Mouse (Mus musculus): ENCODE results near the gene Cct5. TPM values are rescaled to one million over a fixed set of nuclear protein-coding genes. Genes with fewer than 3 reads are reported as not detected.
"Not testable (repeated sequence)": the region's sequence is repeated elsewhere in the genome, so short reads cannot be mapped to it uniquely, and the experiment has no call there.

Gene Cct5
- polyA plus RNA-seq, 1 experiment from 2014 or later, result 362 TPM

DNA sequence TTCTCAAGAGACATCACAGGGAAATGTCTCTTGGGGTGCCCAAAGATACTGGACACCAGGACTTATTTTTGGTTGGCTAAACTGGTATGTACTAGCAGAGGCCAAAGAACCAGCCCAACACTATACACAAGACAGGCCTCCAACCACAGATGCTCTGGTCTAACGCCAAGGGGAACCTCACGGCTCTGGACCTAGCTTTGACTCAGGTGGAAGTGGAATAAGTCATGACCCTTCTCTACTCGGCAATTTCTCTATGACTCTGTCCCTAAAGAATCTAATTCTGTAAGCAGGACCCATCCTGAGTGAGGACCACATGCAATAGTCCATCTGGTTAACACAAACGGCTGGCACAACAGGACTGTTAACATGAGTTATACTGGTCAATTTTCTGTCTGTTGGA, 1.8 kb downstream of the Cct5 start:
- no peaks in the 10 kb centered on the region for H3K27me3 ChIP-seq (replicated peaks)
- 0 out of 2 replicates have a peak overlapping the region, but pooled peaks have one; percentile 97 for H3K9ac ChIP-seq
- H3K9me3 ChIP-seq, result no peaks in the 10 kb centered on the region
- no peak overlapping the region for H3K27ac ChIP-seq (replicated peaks)
- ATAC-seq (ENCODE audit: extremely low read depth, insufficient number of reproducible peaks, low FRiP score, low TSS enrichment), result no peak
- H3K4me1 ChIP-seq, result peaks cover 39% of the 10 kb centered on the region
- H3K36me3 ChIP-seq, result peaks cover 33% of the 10 kb centered on the region
- WGBS, result 64% methylated on average over 4 of the region's 4 CpGs
- peak overlapping the region; percentile 97 for H3K4me3 ChIP-seq
- peak overlapping the region; percentile 98 for H3K4me2 ChIP-seq

DNA sequence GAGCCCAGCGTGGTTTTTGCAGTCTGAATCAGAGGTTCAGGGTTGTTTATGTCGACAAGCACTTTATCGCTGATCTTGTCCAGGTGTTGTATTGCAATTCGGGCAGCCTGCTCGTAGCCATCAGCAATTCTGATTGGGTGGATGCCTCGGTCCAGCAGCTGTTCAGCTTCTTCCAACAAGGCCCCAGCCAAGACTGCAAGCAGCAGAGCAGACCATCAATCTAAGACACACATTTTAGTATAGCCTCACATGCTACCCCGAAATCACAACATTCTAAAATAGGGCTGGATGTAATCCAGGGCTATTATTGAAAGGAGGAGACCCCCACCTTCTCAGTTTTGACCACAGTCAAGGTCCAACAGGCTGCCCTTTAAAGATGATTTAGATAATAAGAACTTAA, 6.0 kb downstream of the Cct5 start:
- Histone ChIP-seq H3K4me1 (peaks cover 27% of the 10 kb centered on the region), H3K4me2 (no peak overlapping the region), H3K27me3 (replicated peaks) (no peaks in the 10 kb centered on the region), H3K4me3 (no peak overlapping the region), H3K9me3 (no peaks in the 10 kb centered on the region), H3K9ac (no peak overlapping the region), H3K36me3 (peaks cover 74% of the 10 kb centered on the region), H3K27ac (replicated peaks) (no peak overlapping the region)
- WGBS, result 66% methylated on average over 7 of the region's 7 CpGs
- ATAC-seq (ENCODE audit: extremely low read depth, insufficient number of reproducible peaks, low FRiP score, low TSS enrichment), result no peak

DNA sequence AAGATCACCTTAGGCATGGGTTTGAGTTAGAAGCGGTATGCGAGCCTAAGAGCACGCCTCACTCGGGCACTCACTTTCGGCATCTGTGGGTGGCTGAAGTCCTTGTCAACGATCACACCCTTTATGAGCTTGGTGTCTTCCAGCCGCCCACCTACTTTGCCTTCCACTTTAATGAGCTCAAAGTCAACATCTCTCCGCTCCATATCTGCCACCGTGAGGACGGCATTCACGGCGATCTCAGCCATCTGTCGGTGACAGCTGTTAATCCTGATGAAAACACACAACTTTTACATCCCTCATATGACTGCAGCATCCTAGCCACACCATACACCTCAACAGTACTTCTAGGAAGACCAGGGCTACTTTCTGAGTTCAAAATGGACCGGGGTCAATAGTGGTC, 7.3 kb downstream of the Cct5 start:
- ATAC-seq (ENCODE audit: extremely low read depth, insufficient number of reproducible peaks, low FRiP score, low TSS enrichment), result no peak
- 86% methylated on average over 14 of the region's 14 CpGs for WGBS
- no peak overlapping the region for H3K9ac ChIP-seq
- no peaks in the 10 kb centered on the region for H3K27me3 ChIP-seq (replicated peaks)
- no peak overlapping the region for H3K4me3 ChIP-seq
- no peaks in the 10 kb centered on the region for H3K9me3 ChIP-seq
- no peak overlapping the region for H3K4me2 ChIP-seq
- H3K4me1 ChIP-seq, result peaks cover 19% of the 10 kb centered on the region
- H3K36me3 ChIP-seq, result peaks cover 88% of the 10 kb centered on the region
- H3K27ac ChIP-seq (replicated peaks), result no peak overlapping the region

DNA sequence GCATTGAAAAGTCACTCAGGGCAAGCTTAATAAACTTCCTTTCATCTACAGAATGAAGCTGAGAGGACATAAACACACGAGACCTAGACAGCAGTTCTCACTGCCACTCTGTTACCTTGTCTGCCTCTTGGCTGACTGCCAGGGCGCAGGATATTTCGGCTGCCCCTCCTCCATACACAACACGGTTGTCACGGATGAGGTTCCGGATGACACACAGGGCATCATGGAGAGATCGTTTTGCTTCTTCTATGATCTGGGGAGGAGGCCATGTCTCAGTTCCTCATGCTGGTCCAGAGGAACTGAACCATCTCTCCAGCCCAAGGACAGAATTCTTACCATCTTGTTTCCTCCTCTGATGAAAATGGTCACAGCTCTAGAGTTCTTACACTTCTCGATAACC, 9.1 kb downstream of the Cct5 start:
- ATAC-seq (ENCODE audit: extremely low read depth, insufficient number of reproducible peaks, low FRiP score, low TSS enrichment), result no peak
- H3K27me3 ChIP-seq (replicated peaks), result no peaks in the 10 kb centered on the region
- H3K27ac ChIP-seq (replicated peaks), result no peak overlapping the region
- no peaks in the 10 kb centered on the region for H3K9me3 ChIP-seq
- H3K4me1 ChIP-seq, result peaks cover 15% of the 10 kb centered on the region
- no peak overlapping the region for H3K4me3 ChIP-seq
- no peak overlapping the region for H3K9ac ChIP-seq
- peaks cover 92% of the 10 kb centered on the region for H3K36me3 ChIP-seq
- H3K4me2 ChIP-seq, result no peak overlapping the region
- 80% methylated on average over 8 of the region's 8 CpGs for WGBS

DNA sequence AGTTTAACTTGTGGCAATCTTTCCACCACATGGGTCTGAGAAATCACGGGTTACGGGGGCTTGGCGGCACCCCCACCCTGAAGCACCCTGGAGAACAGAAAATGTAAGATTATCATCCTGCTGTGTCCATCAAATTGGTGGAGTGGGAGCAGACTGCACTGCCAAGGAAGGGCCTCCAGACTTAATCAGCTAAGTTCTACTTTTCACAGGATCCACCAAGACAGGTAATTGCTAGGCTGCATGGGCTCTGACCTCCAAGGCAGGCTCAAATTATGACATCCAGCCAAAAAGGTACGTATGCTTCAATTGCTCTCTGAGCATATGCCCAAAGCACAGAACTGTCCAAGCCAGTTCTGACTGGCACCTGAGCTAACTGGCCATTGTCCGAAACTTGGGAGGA, 11.4 kb downstream of the Cct5 start:
- 88% methylated on average over 5 of the region's 5 CpGs for WGBS
- peaks cover 21% of the 10 kb centered on the region for H3K4me1 ChIP-seq
- peaks cover 69% of the 10 kb centered on the region for H3K36me3 ChIP-seq
- H3K27ac ChIP-seq (replicated peaks), result no peak overlapping the region
- H3K9ac ChIP-seq, result no peak overlapping the region
- H3K27me3 ChIP-seq (replicated peaks), result no peaks in the 10 kb centered on the region
- H3K4me2 ChIP-seq, result no peak overlapping the region
- no peaks in the 10 kb centered on the region for H3K9me3 ChIP-seq
- H3K4me3 ChIP-seq, result no peak overlapping the region
- no peak for ATAC-seq (ENCODE audit: extremely low read depth, insufficient number of reproducible peaks, low FRiP score, low TSS enrichment)

DNA sequence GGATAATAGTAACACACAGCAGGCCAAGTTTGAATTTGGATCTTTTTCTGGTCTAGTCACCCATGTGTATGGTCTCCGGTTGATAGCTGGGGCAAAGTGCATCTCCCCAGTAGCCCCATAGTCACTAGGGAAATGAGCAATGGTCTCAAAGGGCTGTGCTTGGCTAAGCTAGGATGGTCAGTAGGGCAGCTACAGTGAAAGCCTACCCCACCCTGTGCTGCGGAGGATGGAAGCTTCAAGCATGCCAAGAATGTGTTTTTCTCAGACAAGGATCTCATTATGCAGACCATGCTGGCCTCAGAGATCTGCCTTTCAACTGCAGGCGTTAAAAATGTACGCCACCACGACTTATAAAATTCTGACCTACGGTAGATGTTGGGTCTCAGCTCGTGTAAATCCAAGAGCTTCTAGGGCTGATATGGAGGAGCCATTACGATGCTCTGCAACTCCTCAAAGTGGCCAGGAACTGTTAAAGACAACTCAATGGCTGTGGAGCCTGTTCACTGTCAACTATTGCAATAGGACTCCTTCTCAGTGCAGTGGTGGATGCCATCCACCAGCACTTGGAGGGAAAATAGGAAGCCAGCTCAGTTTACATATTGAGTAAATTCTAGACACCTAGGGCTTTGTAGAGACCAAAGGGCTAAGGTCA, 12.5 kb downstream of the Cct5 start:
- Histone ChIP-seq H3K4me2 (no peak overlapping the region), H3K9ac (no peak overlapping the region), H3K36me3 (peaks cover 58% of the 10 kb centered on the region), H3K27ac (replicated peaks) (peak overlapping the region; percentile 34), H3K9me3 (no peaks in the 10 kb centered on the region), H3K4me1 (peaks cover 25% of the 10 kb centered on the region), H3K4me3 (no peak overlapping the region), H3K27me3 (replicated peaks) (no peaks in the 10 kb centered on the region)
- 34% methylated on average over 8 of the region's 8 CpGs for WGBS
- ATAC-seq (ENCODE audit: extremely low read depth, insufficient number of reproducible peaks, low FRiP score, low TSS enrichment), result no peak

DNA sequence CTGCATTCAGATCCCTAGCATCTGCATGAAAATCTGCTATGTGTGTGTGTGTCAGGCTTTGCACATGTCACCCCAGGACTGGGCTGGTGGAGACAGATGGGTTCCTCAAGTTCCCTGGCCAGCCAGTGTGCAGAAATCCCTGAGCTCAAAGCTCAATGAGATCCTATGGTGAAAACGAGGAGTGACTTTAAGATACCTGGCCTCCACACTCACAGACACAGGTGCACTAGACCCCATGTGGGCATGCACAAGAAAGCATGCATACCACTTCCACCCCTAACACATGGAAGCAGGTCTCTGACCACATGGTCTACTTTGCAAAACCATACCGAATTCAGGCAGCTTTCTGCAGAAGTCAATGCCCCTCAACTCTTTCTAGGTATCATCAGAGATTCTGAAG, 13.8 kb downstream of the Cct5 start:
- Histone ChIP-seq H3K27me3 (replicated peaks) (no peaks in the 10 kb centered on the region), H3K36me3 (peaks cover 45% of the 10 kb centered on the region), H3K4me2 (no peak overlapping the region), H3K9ac (no peak overlapping the region), H3K27ac (replicated peaks) (no peak overlapping the region), H3K4me1 (peaks cover 25% of the 10 kb centered on the region), H3K4me3 (no peak overlapping the region), H3K9me3 (no peaks in the 10 kb centered on the region)
- 70% methylated on average over 2 of the region's 2 CpGs for WGBS
- no peak for ATAC-seq (ENCODE audit: extremely low read depth, insufficient number of reproducible peaks, low FRiP score, low TSS enrichment)

DNA sequence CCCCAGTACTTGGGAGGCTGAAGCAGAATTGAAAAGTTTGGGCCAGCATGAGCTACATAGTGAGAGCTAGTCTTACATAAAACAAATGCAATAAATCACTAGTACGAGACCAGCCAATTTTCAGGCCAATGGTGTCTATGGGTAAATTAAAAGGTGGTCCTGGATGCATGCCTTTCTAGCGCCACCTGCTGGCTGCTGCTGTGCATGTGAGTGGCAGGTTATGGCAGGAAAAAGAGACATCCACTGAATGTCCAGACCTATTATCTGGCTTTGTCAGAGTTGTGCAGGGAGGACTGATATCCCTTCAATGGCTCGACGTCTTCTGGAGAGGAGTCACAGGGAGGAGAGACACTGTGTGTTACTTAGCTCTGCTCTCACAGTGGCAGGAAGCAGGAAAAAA, 15.1 kb downstream of the Cct5 start:
- Histone ChIP-seq H3K4me1 (peaks cover 25% of the 10 kb centered on the region), H3K27me3 (replicated peaks) (no peaks in the 10 kb centered on the region), H3K4me3 (no peak overlapping the region), H3K9me3 (no peaks in the 10 kb centered on the region), H3K36me3 (peaks cover 32% of the 10 kb centered on the region), H3K9ac (no peak overlapping the region), H3K4me2 (no peak overlapping the region), H3K27ac (replicated peaks) (no peak overlapping the region)
- no peak for ATAC-seq (ENCODE audit: extremely low read depth, insufficient number of reproducible peaks, low FRiP score, low TSS enrichment)
- 3% methylated on average over 4 of the region's 4 CpGs for WGBS

DNA sequence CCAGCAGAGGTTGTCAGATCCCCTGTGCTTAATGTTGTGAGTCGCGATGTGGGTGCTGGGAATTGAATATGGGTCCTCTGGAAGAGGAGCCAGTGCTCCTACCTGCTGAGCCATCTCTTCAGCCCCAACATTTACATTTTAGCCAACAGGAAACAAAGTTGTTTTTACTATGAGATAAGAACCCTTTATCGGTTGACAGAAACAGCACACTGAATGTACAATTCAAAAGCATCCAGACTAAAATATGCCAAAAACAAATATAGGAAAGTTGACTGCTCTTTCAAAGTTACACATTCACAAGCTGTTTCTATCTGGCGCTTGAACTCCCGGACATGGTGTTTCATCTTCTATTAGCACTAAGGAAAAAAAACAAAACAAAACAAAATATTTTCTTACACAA, 15.5 kb downstream of the Cct5 start:
- H3K36me3 ChIP-seq, result peaks cover 28% of the 10 kb centered on the region
- no peak overlapping the region for H3K4me3 ChIP-seq
- no peaks in the 10 kb centered on the region for H3K9me3 ChIP-seq
- 65% methylated on average over 5 of the region's 5 CpGs for WGBS
- no peak overlapping the region for H3K9ac ChIP-seq
- H3K4me2 ChIP-seq, result no peak overlapping the region
- no peak overlapping the region for H3K27ac ChIP-seq (replicated peaks)
- ATAC-seq (ENCODE audit: extremely low read depth, insufficient number of reproducible peaks, low FRiP score, low TSS enrichment), result no peak
- no peaks in the 10 kb centered on the region for H3K27me3 ChIP-seq (replicated peaks)
- peaks cover 25% of the 10 kb centered on the region for H3K4me1 ChIP-seq

DNA sequence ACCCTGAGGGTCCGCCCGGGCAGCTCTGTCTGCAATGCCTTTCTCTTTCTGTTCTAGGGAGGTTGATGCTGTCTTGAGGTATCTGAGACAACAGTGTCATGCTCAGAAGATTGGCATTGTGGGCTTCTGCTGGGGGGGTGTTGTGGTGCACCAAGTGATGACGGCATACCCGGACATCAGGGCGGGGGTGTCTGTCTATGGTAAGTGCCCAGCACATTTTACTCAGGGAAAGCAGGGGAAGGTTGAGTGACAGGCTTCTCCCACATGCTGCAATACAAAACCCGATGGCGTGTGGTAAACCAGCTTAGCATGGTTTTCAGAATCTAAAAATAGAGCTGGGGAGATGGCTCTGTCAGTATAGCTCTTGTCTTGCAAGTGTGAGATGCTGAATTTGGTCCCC, 16.4 kb downstream of the Cct5 start:
- Histone ChIP-seq H3K9me3 (no peaks in the 10 kb centered on the region), H3K27me3 (replicated peaks) (no peaks in the 10 kb centered on the region), H3K4me1 (peaks cover 25% of the 10 kb centered on the region), H3K36me3 (peaks cover 19% of the 10 kb centered on the region), H3K27ac (replicated peaks) (no peak overlapping the region), H3K4me3 (no peak overlapping the region), H3K4me2 (peak overlapping the region; percentile 7; the same call in 1 of the 2 replicates), H3K9ac (0 out of 2 replicates have a peak overlapping the region, but pooled peaks have one; percentile 16)
- 44% methylated on average over 7 of the region's 7 CpGs for WGBS
- no peak for ATAC-seq (ENCODE audit: extremely low read depth, insufficient number of reproducible peaks, low FRiP score, low TSS enrichment)

DNA sequence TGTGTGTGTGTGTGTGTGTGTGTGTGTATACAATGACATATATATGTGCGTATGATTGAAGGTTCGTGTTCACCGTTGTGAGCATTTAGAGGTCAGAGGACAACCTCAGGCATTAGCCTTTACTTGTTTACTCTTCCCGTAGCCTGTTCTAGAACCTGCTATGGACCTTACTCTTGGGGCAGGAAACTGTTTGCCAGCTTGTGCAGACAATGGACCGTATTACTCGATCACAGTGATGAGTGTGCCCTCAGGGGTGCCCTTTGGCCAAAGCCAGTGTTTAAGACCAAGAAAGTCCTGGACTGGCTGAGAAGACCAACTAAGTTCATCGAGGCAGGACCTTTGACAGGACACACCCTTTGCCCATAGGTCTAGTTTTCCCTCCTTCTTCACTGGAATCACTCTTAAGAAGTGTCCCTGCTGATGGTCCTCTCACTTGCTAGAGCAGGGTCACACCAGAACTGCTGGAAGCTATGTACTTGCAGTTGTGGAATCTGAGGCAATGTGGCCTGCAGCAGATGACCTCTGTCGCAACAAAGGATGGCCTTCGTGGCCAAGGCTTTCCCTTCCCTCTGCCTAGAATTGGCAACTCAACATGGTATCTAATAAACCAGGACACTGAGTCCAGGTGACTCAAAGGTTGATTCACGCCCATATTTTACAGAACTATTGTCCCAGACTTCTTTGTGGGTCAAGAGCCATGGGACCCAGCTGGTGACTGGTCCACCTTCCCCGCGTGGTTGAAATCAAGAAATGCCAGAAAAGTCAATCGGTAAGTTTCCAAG, 18.1 kb downstream of the Cct5 start:
- Histone ChIP-seq H3K27ac (replicated peaks) (no peak overlapping the region), H3K4me1 (peaks cover 15% of the 10 kb centered on the region), H3K27me3 (replicated peaks) (no peaks in the 10 kb centered on the region), H3K36me3 (peaks cover 2% of the 10 kb centered on the region; the same call in 1 of the 2 replicates), H3K9ac (no peak overlapping the region), H3K4me3 (no peak overlapping the region), H3K9me3 (no peaks in the 10 kb centered on the region), H3K4me2 (no peak overlapping the region)
- ATAC-seq (ENCODE audit: extremely low read depth, insufficient number of reproducible peaks, low FRiP score, low TSS enrichment), result no peak
- WGBS, result 81% methylated on average over 13 of the region's 13 CpGs

DNA sequence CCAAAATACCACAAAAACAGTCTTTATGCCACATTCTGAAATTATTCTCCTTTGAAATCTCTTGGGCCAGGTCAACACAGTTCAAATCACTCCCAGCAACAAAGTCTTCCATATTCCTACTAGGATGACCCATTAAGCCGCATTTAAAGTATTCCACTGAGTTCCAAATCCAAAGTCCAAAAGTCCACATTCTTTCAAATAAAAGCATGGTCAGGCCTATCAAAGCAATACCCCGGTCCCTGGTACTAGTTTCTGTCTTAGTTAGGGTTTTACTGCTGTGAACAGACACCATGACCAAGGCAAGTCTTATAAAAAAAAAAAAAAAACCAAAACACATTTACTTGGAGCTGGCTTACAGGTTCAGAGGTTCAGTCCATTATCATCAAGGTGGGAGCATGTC, 20.5 kb downstream of the Cct5 start:
- H3K4me2 ChIP-seq; H3K27me3 ChIP-seq (replicated peaks); H3K9ac ChIP-seq; H3K9me3 ChIP-seq; H3K27ac ChIP-seq (replicated peaks); H3K4me3 ChIP-seq; ATAC-seq (ENCODE audit: extremely low read depth, insufficient number of reproducible peaks, low FRiP score, low TSS enrichment); H3K36me3 ChIP-seq: not testable (repeated sequence)
- WGBS, result 90% methylated on average over 2 of the region's 2 CpGs
- peaks cover 11% of the 10 kb centered on the region for H3K4me1 ChIP-seq

Data from heart, embryonic 13.5 days (tissue).